Mouse (Mus musculus): ENCODE measurements around the gene Eef2k. TPM values are rescaled to one million over a fixed set of nuclear protein-coding genes. Genes with fewer than 3 reads are reported as not detected.

Gene Eef2k
- 23.9 and 26.4 TPM in 2 replicates for polyA plus RNA-seq (2015; fragmentation: Nextera tagmentation; extraction: Ambion mirVana)

GRCm38 (mm10) chr7:120842345-120843036 is at the start of gene Eef2k:
Gene Eef2k, plus strand, starts transcription at chr7:120842831.
- peaks cover 18% of the 10 kb centered on the region for H3K4me1 ChIP-seq (replicated peaks)
- no peaks in the 10 kb centered on the region for H3K9me3 ChIP-seq
- peak within 1 kb of the TSS; percentile 80 for H3K4me2 ChIP-seq (replicated peaks)
- 4% methylated on average over 35 of the region's 35 CpGs for WGBS
- ATAC-seq, result peak; percentile 96
- H3K36me3 ChIP-seq, result no peaks in the 10 kb centered on the region
- H3K27ac ChIP-seq, result peak within 1 kb of the TSS; percentile 96
- H3K4me3 ChIP-seq (replicated peaks), result peak within 1 kb of the TSS; percentile 65
- peak within 1 kb of the TSS; percentile 92 for H3K9ac ChIP-seq (replicated peaks)
- peaks cover 14% of the 10 kb centered on the region for H3K27me3 ChIP-seq

- Histone ChIP-seq H3K27ac (no peak overlapping the region), H3K9ac (replicated peaks) (no peak overlapping the region), H3K9me3 (no peaks in the 10 kb centered on the region), H3K4me3 (replicated peaks) (no peak overlapping the region), H3K36me3 (no peaks in the 10 kb centered on the region), H3K27me3 (no peaks in the 10 kb centered on the region), H3K4me1 (replicated peaks) (no peaks in the 10 kb centered on the region), H3K4me2 (replicated peaks) (no peak overlapping the region)
- 83% methylated on average over 4 of the region's 4 CpGs for WGBS
- ATAC-seq, result no peak
Observed at GRCm38 (mm10) chr7:120795544-120795943, 47.1 kb upstream of the Eef2k start.

- no peak for ATAC-seq
- no peak overlapping the region for H3K9ac ChIP-seq (replicated peaks)
- H3K4me1 ChIP-seq (replicated peaks), result no peaks in the 10 kb centered on the region
- H3K27me3 ChIP-seq, result no peaks in the 10 kb centered on the region
- 83% methylated on average over 3 of the region's 3 CpGs for WGBS
- no peak overlapping the region for H3K27ac ChIP-seq
- no peaks in the 10 kb centered on the region for H3K36me3 ChIP-seq
- H3K9me3 ChIP-seq, result no peaks in the 10 kb centered on the region
- H3K4me2 ChIP-seq (replicated peaks), result no peak overlapping the region
- H3K4me3 ChIP-seq (replicated peaks), result no peak overlapping the region
Observed at GRCm38 (mm10) chr7:120796369-120796768, 46.3 kb upstream of the Eef2k start.

GRCm38 (mm10) chr7:120803268-120803667 is 39.4 kb upstream of the Eef2k start:
- H3K27me3 ChIP-seq, result no peaks in the 10 kb centered on the region
- no peak overlapping the region for H3K4me2 ChIP-seq (replicated peaks)
- no peak for ATAC-seq
- H3K9me3 ChIP-seq, result no peaks in the 10 kb centered on the region
- no peak overlapping the region for H3K27ac ChIP-seq
- no peak overlapping the region for H3K9ac ChIP-seq (replicated peaks)
- H3K4me3 ChIP-seq (replicated peaks), result no peak overlapping the region
- 96% methylated on average over 2 of the region's 2 CpGs for WGBS
- no peaks in the 10 kb centered on the region for H3K4me1 ChIP-seq (replicated peaks)
- H3K36me3 ChIP-seq, result no peaks in the 10 kb centered on the region

- Histone ChIP-seq H3K4me3 (replicated peaks) (peak overlapping the region; percentile 30), H3K4me1 (replicated peaks) (peaks cover 5% of the 10 kb centered on the region), H3K27ac (no peak overlapping the region), H3K4me2 (replicated peaks) (peak overlapping the region; percentile 54), H3K9me3 (no peaks in the 10 kb centered on the region), H3K9ac (replicated peaks) (peak overlapping the region; percentile 42), H3K36me3 (no peaks in the 10 kb centered on the region), H3K27me3 (peaks cover 9% of the 10 kb centered on the region)
- ATAC-seq, result no peak
- 4% methylated on average over 26 of the region's 27 CpGs for WGBS
Observed at GRCm38 (mm10) chr7:120809705-120810104, 32.9 kb upstream of the Eef2k start.

GRCm38 (mm10) chr7:120811834-120812415 is 30.7 kb upstream of the Eef2k start, which contains the start of gene Gm5737:
Gene Gm5737, plus strand, starts transcription at chr7:120812365.
- Histone ChIP-seq H3K4me1 (replicated peaks) (peaks cover 5% of the 10 kb centered on the region), H3K4me3 (replicated peaks) (no peak within 1 kb of the TSS), H3K27ac (no peak within 1 kb of the TSS), H3K9ac (replicated peaks) (no peak within 1 kb of the TSS), H3K9me3 (no peaks in the 10 kb centered on the region), H3K36me3 (no peaks in the 10 kb centered on the region), H3K27me3 (peaks cover 9% of the 10 kb centered on the region), H3K4me2 (replicated peaks) (no peak within 1 kb of the TSS)
- WGBS, result 83% methylated on average over 6 of the region's 6 CpGs
- no peak for ATAC-seq

GRCm38 (mm10) chr7:120817552-120817951 is 25.1 kb upstream of the Eef2k start:
- ATAC-seq, result no peak
- H3K4me2 ChIP-seq (replicated peaks), result no peak overlapping the region
- H3K27me3 ChIP-seq, result no peaks in the 10 kb centered on the region
- H3K27ac ChIP-seq, result no peak overlapping the region
- no peaks in the 10 kb centered on the region for H3K9me3 ChIP-seq
- no peaks in the 10 kb centered on the region for H3K4me1 ChIP-seq (replicated peaks)
- no peak overlapping the region for H3K4me3 ChIP-seq (replicated peaks)
- WGBS, result 87% methylated on average over 6 of the region's 6 CpGs
- no peak overlapping the region for H3K9ac ChIP-seq (replicated peaks)
- H3K36me3 ChIP-seq, result no peaks in the 10 kb centered on the region

GRCm38 (mm10) chr7:120819386-120819785 is 23.2 kb upstream of the Eef2k start:
- H3K36me3 ChIP-seq, result no peaks in the 10 kb centered on the region
- H3K4me1 ChIP-seq (replicated peaks), result no peaks in the 10 kb centered on the region
- no peak overlapping the region for H3K9ac ChIP-seq (replicated peaks)
- H3K4me3 ChIP-seq (replicated peaks), result no peak overlapping the region
- WGBS, result 94% methylated on average over 4 of the region's 4 CpGs
- H3K9me3 ChIP-seq, result no peaks in the 10 kb centered on the region
- H3K27me3 ChIP-seq, result 0 out of 2 replicates have a peak, but pooled peaks cover 2% of the 10 kb centered on the region
- no peak overlapping the region for H3K27ac ChIP-seq
- no peak overlapping the region for H3K4me2 ChIP-seq (replicated peaks)
- ATAC-seq, result no peak

- H3K36me3 ChIP-seq, result no peaks in the 10 kb centered on the region
- 0 out of 2 replicates have a peak, but pooled peaks cover 7% of the 10 kb centered on the region for H3K27me3 ChIP-seq
- 25% methylated on average over 5 of the region's 5 CpGs for WGBS
- H3K9ac ChIP-seq (replicated peaks), result no peak overlapping the region
- no peak overlapping the region for H3K27ac ChIP-seq
- no peaks in the 10 kb centered on the region for H3K4me1 ChIP-seq (replicated peaks)
- no peak overlapping the region for H3K4me2 ChIP-seq (replicated peaks)
- ATAC-seq, result peak; percentile 56
- no peak overlapping the region for H3K4me3 ChIP-seq (replicated peaks)
- no peaks in the 10 kb centered on the region for H3K9me3 ChIP-seq
Observed at GRCm38 (mm10) chr7:120823248-120823647, 19.4 kb upstream of the Eef2k start.

- Histone ChIP-seq H3K4me3 (replicated peaks) (no peak overlapping the region), H3K36me3 (no peaks in the 10 kb centered on the region), H3K9ac (replicated peaks) (no peak overlapping the region), H3K9me3 (no peaks in the 10 kb centered on the region), H3K27me3 (peaks cover 25% of the 10 kb centered on the region), H3K4me1 (replicated peaks) (0 out of 2 replicates have a peak, but pooled peaks cover under 1% of the 10 kb centered on the region), H3K27ac (no peak overlapping the region), H3K4me2 (replicated peaks) (no peak overlapping the region)
- no peak for ATAC-seq
- 55% methylated on average over 2 of the region's 2 CpGs for WGBS
Observed at GRCm38 (mm10) chr7:120825097-120825496, 17.5 kb upstream of the Eef2k start.

GRCm38 (mm10) chr7:120826408-120826807 is 16.2 kb upstream of the Eef2k start:
- Histone ChIP-seq H3K9me3 (no peaks in the 10 kb centered on the region), H3K4me2 (replicated peaks) (no peak overlapping the region), H3K4me1 (replicated peaks) (peaks cover 13% of the 10 kb centered on the region), H3K9ac (replicated peaks) (no peak overlapping the region), H3K36me3 (no peaks in the 10 kb centered on the region), H3K27ac (no peak overlapping the region), H3K4me3 (replicated peaks) (no peak overlapping the region), H3K27me3 (peaks cover 30% of the 10 kb centered on the region)
- ATAC-seq, result no peak
- WGBS, result 14% methylated on average over 3 of the region's 3 CpGs

GRCm38 (mm10) chr7:120830431-120831381 is 11.9 kb upstream of the Eef2k start:
- H3K4me1 ChIP-seq (replicated peaks), result peaks cover 19% of the 10 kb centered on the region
- peak overlapping the region; percentile 69 for H3K9ac ChIP-seq (replicated peaks)
- H3K9me3 ChIP-seq, result no peaks in the 10 kb centered on the region
- peak overlapping the region; percentile 86 for H3K4me2 ChIP-seq (replicated peaks)
- H3K4me3 ChIP-seq (replicated peaks), result peak overlapping the region; percentile 54
- 2% methylated on average over 46 of the region's 46 CpGs for WGBS
- peaks cover 46% of the 10 kb centered on the region for H3K27me3 ChIP-seq
- no peak overlapping the region for H3K27ac ChIP-seq
- H3K36me3 ChIP-seq, result no peaks in the 10 kb centered on the region
- no peak for ATAC-seq
